Mouse (Mus musculus) CH12.LX (cell line): ENCODE measurements at regions not wholly inside any gene's neighbourhood (a gene's known extent, or its start where the extent isn't known, plus 50 kb on each side); places are given as distances from the start of the nearest gene placed in this dataset.

Experiments
- DNase-seq: peaks from one replicate; pipeline ENCODE4 v3.0.0-alpha.2; 2013; ENCODE audit errors: extremely low read depth
- H3K27ac ChIP-seq: 2 replicates; pipeline ENCODE4 v1.5.1; 2012; ENCODE audit warnings: low read depth, mild to moderate bottlenecking, control low read depth, moderate library complexity; ENCODE audit not compliant: insufficient read depth
- H3K27me3 ChIP-seq: replicated peaks from 2 replicates; pipeline ENCODE3; 2012; ENCODE audit warnings: inconsistent platforms
- H3K36me3 ChIP-seq, 2 experiments: replicated peaks in 1 of 2; 2 replicates each; pipeline versions ENCODE3 to v1.6.1; 2012; ENCODE audit warnings: inconsistent platforms in 1 of 2, low read length in 1 of 2, mild to moderate bottlenecking in 1 of 2, mixed read lengths in 1 of 2, moderate library complexity in 1 of 2; ENCODE audit not compliant: control insufficient read depth in 1 of 2, insufficient read depth in 1 of 2
- H3K4me1 ChIP-seq, 2 experiments: 2 replicates each; pipeline ENCODE4 v1.6.1; 2012; ENCODE audit warnings: inconsistent platforms in 1 of 2, moderate library complexity in 1 of 2; ENCODE audit not compliant: insufficient read depth in 2 of 2, control insufficient read depth in 1 of 2
- H3K4me2 ChIP-seq: 2 replicates; pipeline ENCODE4 v1.6.1; 2012; ENCODE audit warnings: low read depth, mild to moderate bottlenecking, control low read depth; ENCODE audit not compliant: poor library complexity, insufficient read depth, severe bottlenecking
- H3K4me3 ChIP-seq, 3 experiments: fragments of 150-350 bp in 1 of 3; sonication (generic) in 1 of 3; replicated peaks in 1 of 3; 2 replicates each; pipeline versions ENCODE3 to v1.5.1; 2011 to 2012; ENCODE audit warnings: low read depth in 2 of 3, low read length in 2 of 3, mild to moderate bottlenecking in 2 of 3, moderate library complexity in 2 of 3, control low read depth in 1 of 3, improper control_type of control experiment in 1 of 3, inconsistent platforms in 1 of 3, mixed read lengths in 1 of 3; ENCODE audit not compliant: poor library complexity in 1 of 3
- H3K79me2 ChIP-seq: replicated peaks from 2 replicates; pipeline ENCODE4 v1.6.1; 2012; ENCODE audit warnings: mild to moderate bottlenecking, moderate library complexity; ENCODE audit not compliant: control insufficient read depth, poor library complexity, insufficient read depth, severe bottlenecking; ENCODE audit errors: extremely low read depth
- H3K9ac ChIP-seq: 2 replicates; pipeline ENCODE4 v1.6.1; 2012; ENCODE audit warnings: low read depth, mild to moderate bottlenecking, control low read depth, moderate library complexity; ENCODE audit not compliant: insufficient read depth
- H3K9me3 ChIP-seq: replicated peaks from 2 replicates; pipeline ENCODE3; 2012; ENCODE audit warnings: low read length, inconsistent platforms, mixed read lengths
- CHD1 ChIP-seq: IDR thresholded peaks from 2 replicates; pipeline ENCODE4 v1.6.1; 2012; ENCODE audit warnings: low read depth, low read length, improper control_type of control experiment, inconsistent platforms
- CHD2 ChIP-seq: IDR thresholded peaks from 2 replicates; pipeline ENCODE4 v1.6.1; 2011; ENCODE audit warnings: low read length, improper control_type of control experiment
- CTCF ChIP-seq, 2 experiments: IDR thresholded peaks in 1 of 2; conservative IDR thresholded peaks in 1 of 2; 2 replicates each; pipeline ENCODE4 v1.5.1; 2011 to 2012; ENCODE audit warnings: low read depth in 2 of 2, low read length in 2 of 2, improper control_type of control experiment in 1 of 2, inconsistent platforms in 1 of 2, mild to moderate bottlenecking in 1 of 2, moderate library complexity in 1 of 2
- E2F4 ChIP-seq: IDR thresholded peaks from 2 replicates; pipeline ENCODE4 v1.6.1; 2011; ENCODE audit warnings: low read depth, low read length, improper control_type of control experiment; ENCODE audit not compliant: insufficient replicate concordance
- ELF1 ChIP-seq: IDR thresholded peaks from 2 replicates; pipeline ENCODE4 v1.6.1; 2014; ENCODE audit warnings: low read depth, mild to moderate bottlenecking, inconsistent platforms, low read length, improper control_type of control experiment
- ETS1 ChIP-seq: conservative IDR thresholded peaks from 2 replicates; pipeline ENCODE4 v1.6.1; 2012; ENCODE audit warnings: low read depth, mild to moderate bottlenecking, inconsistent platforms, low read length, improper control_type of control experiment, moderate library complexity
- GABPA ChIP-seq: IDR thresholded peaks from 2 replicates; pipeline ENCODE4 v1.6.1; 2012; ENCODE audit warnings: low read depth, low read length, improper control_type of control experiment, inconsistent platforms; ENCODE audit not compliant: insufficient replicate concordance
- IRF4 ChIP-seq: IDR thresholded peaks from 2 replicates; pipeline ENCODE4 v1.6.1; 2014; ENCODE audit warnings: low read depth, mild to moderate bottlenecking, inconsistent platforms, low read length, improper control_type of control experiment
- JUN ChIP-seq: IDR thresholded peaks from 2 replicates; pipeline ENCODE4 v1.6.1; 2011; ENCODE audit warnings: low read depth, mild to moderate bottlenecking, low read length, improper control_type of control experiment, moderate library complexity; ENCODE audit not compliant: insufficient read depth
- MXI1 ChIP-seq: IDR thresholded peaks from 2 replicates; pipeline ENCODE4 v1.6.1; 2011; ENCODE audit warnings: mild to moderate bottlenecking, low read depth, low read length, improper control_type of control experiment
- NELFE ChIP-seq: IDR thresholded peaks from 2 replicates; pipeline ENCODE4 v1.6.1; 2011; ENCODE audit warnings: low read depth, low read length, improper control_type of control experiment
- NRF1 ChIP-seq: IDR thresholded peaks from 2 replicates; pipeline ENCODE4 v1.6.1; 2014; ENCODE audit warnings: low read depth, mild to moderate bottlenecking, inconsistent platforms, low read length, improper control_type of control experiment, moderate library complexity
- PAX5 ChIP-seq: IDR thresholded peaks from 2 replicates; pipeline ENCODE4 v1.6.1; 2012; ENCODE audit warnings: low read length, inconsistent platforms, mixed read lengths
- RAD21 ChIP-seq: IDR thresholded peaks from 2 replicates; pipeline ENCODE4 v1.6.1; 2011; ENCODE audit warnings: low read depth, mild to moderate bottlenecking, low read length, improper control_type of control experiment, moderate library complexity
- SIN3A ChIP-seq: IDR thresholded peaks from 2 replicates; pipeline ENCODE4 v1.6.1; 2012; ENCODE audit warnings: low read length, improper control_type of control experiment, inconsistent platforms
- SMC3 ChIP-seq: IDR thresholded peaks from 2 replicates; pipeline ENCODE4 v1.6.1; 2011; ENCODE audit warnings: low read depth, low read length, improper control_type of control experiment
- TCF12 ChIP-seq: IDR thresholded peaks from 2 replicates; pipeline ENCODE4 v1.6.1; 2014; ENCODE audit warnings: low read depth, mild to moderate bottlenecking, inconsistent platforms, low read length, improper control_type of control experiment
- UBTF ChIP-seq: IDR thresholded peaks from 2 replicates; pipeline ENCODE4 v1.6.1; 2012; ENCODE audit warnings: low read depth, mild to moderate bottlenecking, inconsistent platforms, low read length, improper control_type of control experiment, moderate library complexity
- USF2 ChIP-seq: conservative IDR thresholded peaks from 2 replicates; pipeline ENCODE4 v1.6.1; 2011; ENCODE audit warnings: low read depth, low read length, improper control_type of control experiment
- ZKSCAN1 ChIP-seq: IDR thresholded peaks from 2 replicates; pipeline ENCODE4 v1.6.1; 2012; ENCODE audit warnings: low read depth, inconsistent platforms, low read length, improper control_type of control experiment, borderline replicate concordance
- ZNF384 ChIP-seq: IDR thresholded peaks from 2 replicates; pipeline ENCODE4 v1.6.1; 2012; ENCODE audit warnings: low read depth, low read length, improper control_type of control experiment, inconsistent platforms
- dilution Hi-C: fragments of 300-500 bp; cut with MboI; formaldehyde crosslinking; loops from 2 replicates; pipeline ENCODE4 v1.14.3; 2020; ENCODE audit warnings: low sequenced_read_pairs; ENCODE audit not compliant: extremely low pct_unique_long_range_greater_than_20kb, extremely low pct_ligation_motif_present
- in situ Hi-C: fragments of 300-500 bp; cut with MboI; formaldehyde crosslinking; loops from 3 replicates; pipeline ENCODE4 v1.14.3; 2019; ENCODE audit warnings: low sequenced_read_pairs, low pct_ligation_motif_present, low pct_unique_long_range_greater_than_20kb, mixed read lengths

- in situ Hi-C loops: no loop called here
Observed at GRCm38 (mm10) chr12:16425980-16426379, 184.8 kb downstream of the Lpin1 start.

GRCm38 (mm10) chr12:16424526-16424925, 186.2 kb downstream of the Lpin1 start:
- H3K79me2 ChIP-seq: no peaks in the 10 kb centered on the region
- no peak overlapping the region for H3K9ac ChIP-seq
- dilution Hi-C loops (no loop called here), in situ Hi-C loops (no loop called here)
- H3K36me3 ChIP-seq: no peaks in the 10 kb centered on the region
- H3K9me3 ChIP-seq: no peaks in the 10 kb centered on the region
- H3K4me1 ChIP-seq: no peaks in the 10 kb centered on the region
- TF ChIP-seq TCF12: no peak
- TF ChIP-seq CHD1: no peak
- TF ChIP-seq ETS1: no peak
- no peak for TF ChIP-seq CTCF (conservative IDR thresholded peaks at IDR 0.05 in 1 of 2, IDR thresholded peaks at IDR 0.05 in 1 of 2; ENCODE audit: low read depth in 2 of 2, low read length in 2 of 2)
- no peak for TF ChIP-seq MXI1
- no peak for TF ChIP-seq UBTF
- no peak for TF ChIP-seq NELFE
- TF ChIP-seq SIN3A: no peak
- TF ChIP-seq IRF4: no peak
- no peak for TF ChIP-seq PAX5
- TF ChIP-seq ZKSCAN1: no peak
- no peak overlapping the region for H3K4me2 ChIP-seq
- H3K4me3 ChIP-seq: no peak overlapping the region
- no peaks in the 10 kb centered on the region for H3K27me3 ChIP-seq
- no peak overlapping the region for H3K27ac ChIP-seq
- no peak for DNase-seq

More at GRCm38 (mm10) chr12:16425980-16426379, 184.8 kb downstream of the Lpin1 start:
- no peak for DNase-seq
- no peaks in the 10 kb centered on the region for H3K9me3 ChIP-seq
- H3K27me3 ChIP-seq: no peaks in the 10 kb centered on the region
- no peaks in the 10 kb centered on the region for H3K4me1 ChIP-seq
- dilution Hi-C loops: no loop called here
- H3K4me3 ChIP-seq: no peak overlapping the region
- H3K9ac ChIP-seq: no peak overlapping the region
- no peaks in the 10 kb centered on the region for H3K36me3 ChIP-seq
- H3K4me2 ChIP-seq: no peak overlapping the region
- no peak overlapping the region for H3K27ac ChIP-seq
- no peaks in the 10 kb centered on the region for H3K79me2 ChIP-seq
- TF ChIP-seq NRF1 (no peak), ZNF384 (no peak)
- TF ChIP-seq, all 38 proteins: peak for 0

GRCm38 (mm10) chr12:16395720-16396119, 215.0 kb downstream of the Lpin1 start:
- H3K9ac ChIP-seq: no peak overlapping the region
- H3K27ac ChIP-seq: no peak overlapping the region
- DNase-seq: no peak
- H3K9me3 ChIP-seq: no peaks in the 10 kb centered on the region
- H3K4me2 ChIP-seq: no peak overlapping the region
- no peak overlapping the region for H3K4me3 ChIP-seq
- dilution Hi-C loops (no loop called here), in situ Hi-C loops (loop anchor here (25.0 kb wide), 1 partner anchor 808 kb away; no protein-coding TSS in a partner anchor)
- no peaks in the 10 kb centered on the region for H3K79me2 ChIP-seq
- H3K4me1 ChIP-seq: peaks cover 6 to 8% of the 10 kb centered on the region in 2 experiments; a peak in 3 of 4 replicates
- H3K36me3 ChIP-seq: no peaks in the 10 kb centered on the region
- H3K27me3 ChIP-seq: no peaks in the 10 kb centered on the region
- TF ChIP-seq JUN: no peak
- no peak for TF ChIP-seq ETS1
- TF ChIP-seq E2F4: no peak
- TF ChIP-seq SMC3: no peak
- no peak for TF ChIP-seq TCF12
- no peak for TF ChIP-seq CHD1
- TF ChIP-seq ELF1: no peak
- TF ChIP-seq ZNF384: no peak
- TF ChIP-seq CTCF (conservative IDR thresholded peaks at IDR 0.05 in 1 of 2, IDR thresholded peaks at IDR 0.05 in 1 of 2; ENCODE audit: low read depth in 2 of 2, low read length in 2 of 2): no peak
- TF ChIP-seq RAD21: no peak
- TF ChIP-seq CHD2: no peak
- TF ChIP-seq USF2: no peak
- TF ChIP-seq UBTF: no peak
- no peak for TF ChIP-seq GABPA
- TF ChIP-seq IRF4: no peak
